Comparison of ENCODE assay signal across 8 mouse cellular contexts in genomic region chr3:50382729-50383128, GRCm38 (mm10).
DNase-seq lines count a peak whose midpoint lies in the region; ATAC-seq and TF ChIP-seq lines count a peak whose summit lies in the region.

No protein-coding gene starts in this region.

- no peak overlapping the region for H3K9ac ChIP-seq in lung, embryonic 15.5 days
- H3K9ac ChIP-seq in forebrain, embryonic 15.5 days (replicated peaks) = no peak overlapping the region
- H3K9ac ChIP-seq in stomach, embryonic 15.5 days = no peak overlapping the region

- ATAC-seq in lung, embryonic 15.5 days (ENCODE audit: borderline replicate concordance, extremely low read depth, low FRiP score, low TSS enrichment) = no peak
- peak; percentile 29 for ATAC-seq in forebrain, embryonic 15.5 days (replicated peaks)
- no peak for ATAC-seq in stomach, embryonic 15.5 days (ENCODE audit: insufficient read depth, low FRiP score, low read depth)
- no peak for ATAC-seq in inflammation-experienced regulatory T-cells, adult 6 months

- peak overlapping the region; percentile 44; the same call in 1 of the 2 replicates for H3K4me3 ChIP-seq in lung, embryonic 15.5 days
- no peak overlapping the region for H3K4me3 ChIP-seq in lung, adult 2 months (replicated peaks; ENCODE audit: extremely low read depth, low read depth, low read length)
- H3K4me3 ChIP-seq in forebrain, embryonic 15.5 days = no peak overlapping the region
- no peak overlapping the region for H3K4me3 ChIP-seq in stomach, embryonic 15.5 days (replicated peaks)

- no peak for DNase-seq in lung, adult 2 months
- peak; percentile 10 for DNase-seq in large intestine, adult 2 months (ENCODE audit: low read depth, low spot score)
- DNase-seq in frontal cortex, postnatal 36 days (ENCODE audit: low spot score in 2 of 2) = no peak
- no peak for DNase-seq in gastrocnemius, postnatal 25 days

- no peaks in the 10 kb centered on the region; the same call in 1 of the 2 replicates for H3K4me1 ChIP-seq in lung, embryonic 15.5 days
- H3K4me1 ChIP-seq in lung, adult 2 months (ENCODE audit: control insufficient read depth, insufficient read depth, low read length) = no peaks in the 10 kb centered on the region
- peaks cover 14% of the 10 kb centered on the region for H3K4me1 ChIP-seq in forebrain, embryonic 15.5 days
- 0 out of 2 replicates have a peak, but pooled peaks cover 7% of the 10 kb centered on the region for H3K4me1 ChIP-seq in stomach, embryonic 15.5 days

- no peak for TF ChIP-seq CTCF in lung, adult 2 months (IDR thresholded peaks at IDR 0.05; ENCODE audit: insufficient read depth, low read length)

- 28% methylated on average over 5 of the region's 5 CpGs for WGBS in lung, embryonic 15.5 days
- 20% methylated on average over 5 of the region's 5 CpGs for WGBS in lung, adult 2 months
- 17% methylated on average over 5 of the region's 5 CpGs for WGBS in forebrain, embryonic 15.5 days
- WGBS in large intestine, adult 2 months = 24% methylated on average over 5 of the region's 5 CpGs
- WGBS in stomach, embryonic 15.5 days = 36% methylated on average over 5 of the region's 5 CpGs

- no peak for TF ChIP-seq POLR2A in lung, adult 2 months (IDR thresholded peaks at IDR 0.05; ENCODE audit: borderline replicate concordance, extremely low read depth, low read depth, low read length)

- H3K27ac ChIP-seq in lung, embryonic 15.5 days = 0 out of 2 replicates have a peak overlapping the region, but pooled peaks have one; percentile 24
- H3K27ac ChIP-seq in forebrain, embryonic 15.5 days (replicated peaks) = no peak overlapping the region
- no peak overlapping the region for H3K27ac ChIP-seq in stomach, embryonic 15.5 days

- no peaks in the 10 kb centered on the region for H3K27me3 ChIP-seq in lung, embryonic 15.5 days
- H3K27me3 ChIP-seq in forebrain, embryonic 15.5 days = no peaks in the 10 kb centered on the region
- H3K27me3 ChIP-seq in stomach, embryonic 15.5 days (replicated peaks) = no peaks in the 10 kb centered on the region

- no peaks in the 10 kb centered on the region for H3K36me3 ChIP-seq in lung, embryonic 15.5 days
- H3K36me3 ChIP-seq in forebrain, embryonic 15.5 days = no peaks in the 10 kb centered on the region
- H3K36me3 ChIP-seq in stomach, embryonic 15.5 days = no peaks in the 10 kb centered on the region

- peak overlapping the region; percentile 70 for H3K4me2 ChIP-seq in lung, embryonic 15.5 days
- no peak overlapping the region for H3K4me2 ChIP-seq in forebrain, embryonic 15.5 days (replicated peaks)
- H3K4me2 ChIP-seq in stomach, embryonic 15.5 days = peak overlapping the region; percentile 63; the same call in 1 of the 2 replicates

- H3K9me3 ChIP-seq in lung, embryonic 15.5 days = no peaks in the 10 kb centered on the region
- H3K9me3 ChIP-seq in forebrain, embryonic 15.5 days = no peaks in the 10 kb centered on the region
- H3K9me3 ChIP-seq in stomach, embryonic 15.5 days = no peaks in the 10 kb centered on the region
